Comparison of ENCODE assay signal across 8 mouse cellular contexts in genomic region chr11:58953351-58954169, GRCm38 (mm10). TPM values are rescaled to one million over a fixed set of nuclear protein-coding genes. Genes with fewer than 3 reads are reported as not detected.
DNase-seq lines count a peak whose midpoint lies in the region; ATAC-seq and TF ChIP-seq lines count a peak whose summit lies in the region.

No protein-coding gene starts in this region.

- TF ChIP-seq POLR2A in small intestine, adult 2 months (IDR thresholded peaks at IDR 0.05; ENCODE audit: low read depth, low read length): no peak

- peak; percentile 30 for ATAC-seq in granulocyte monocyte progenitor cell, adult 5-6 weeks (replicated peaks; ENCODE audit: poor library complexity, severe bottlenecking)
- ATAC-seq in liver, embryonic 13.5 days (ENCODE audit: low read depth): peak; percentile 32

- H3K4me2 ChIP-seq in liver, embryonic 13.5 days: peak overlapping the region; percentile 95

- peak; percentile 28 to 37 for DNase-seq in adrenal gland, adult 18-20 months (ENCODE audit: low spot score in 2 of 2)
- DNase-seq in adrenal gland, adult (ENCODE audit: inconsistent age in 2 of 2, low spot score in 1 of 2): no peak
- peak; percentile 40 for DNase-seq in right cerebral cortex, postnatal 25 days
- DNase-seq in right cerebral cortex, adult 2 months (ENCODE audit: low spot score in 2 of 2): no peak
- no peak for DNase-seq in liver, embryonic 13.5 days
- DNase-seq in ovary, postnatal 10 days (ENCODE audit: low spot score): no peak

- no peaks in the 10 kb centered on the region for H3K9me3 ChIP-seq in liver, embryonic 13.5 days (replicated peaks)

- WGBS in liver, embryonic 13.5 days (ENCODE audit: insufficient replicate concordance): under 1% methylated on average over 33 of the region's 33 CpGs
- WGBS in small intestine, adult 2 months: 2% methylated on average over 33 of the region's 33 CpGs

- TF ChIP-seq CTCF in small intestine, adult 2 months (IDR thresholded peaks at IDR 0.05; ENCODE audit: extremely low read depth, insufficient read length, insufficient replicate concordance, low read depth, low read length): no peak

- H3K4me3 ChIP-seq in liver, embryonic 13.5 days (replicated peaks): peak overlapping the region; percentile 93
- peak overlapping the region; percentile 71 for H3K4me3 ChIP-seq in small intestine, adult 2 months (ENCODE audit: low read depth, low read length)

- peaks cover 34% of the 10 kb centered on the region for H3K27me3 ChIP-seq in liver, embryonic 13.5 days
- H3K27me3 ChIP-seq in small intestine, adult 2 months (ENCODE audit: control insufficient read depth, insufficient read depth, low read length): peaks cover 12% of the 10 kb centered on the region

- H3K4me1 ChIP-seq in liver, embryonic 13.5 days (replicated peaks): peaks cover 58% of the 10 kb centered on the region
- H3K4me1 ChIP-seq in small intestine, adult 2 months (ENCODE audit: control insufficient read depth, insufficient read depth, insufficient read length, low read length): peaks cover 9% of the 10 kb centered on the region

- H3K9ac ChIP-seq in liver, embryonic 13.5 days: peak overlapping the region; percentile 91

- H3K27ac ChIP-seq in liver, embryonic 13.5 days: peak overlapping the region; percentile 100
- peak overlapping the region; percentile 67 for H3K27ac ChIP-seq in small intestine, adult 2 months (ENCODE audit: insufficient read depth, low read depth, low read length)

- H3K36me3 ChIP-seq in liver, embryonic 13.5 days: peaks cover 23% of the 10 kb centered on the region
- peaks cover 2% of the 10 kb centered on the region; the same call in 1 of the 2 replicates for H3K36me3 ChIP-seq in small intestine, adult 2 months (ENCODE audit: control insufficient read depth, insufficient read depth, low read length)

RNA-seq across cellular contexts. Expression of gene Hist3h2a, which starts 0.9 kb away (rescaled TPM):
- total RNA-seq in adrenal gland, adult 18-20 months (2021): 10 to 100 TPM; 13.3 to 17.6 TPM
- total RNA-seq in granulocyte monocyte progenitor cell, adult 5-6 weeks (2014; fragmentation: Nextera tagmentation): 9.3 and 14.0 TPM in 2 replicates
- total RNA-seq in granulocyte monocyte progenitor cell, adult 5-6 weeks (2017): 234 and 237 TPM in 2 replicates
- 12.3 and 13.7 TPM in 2 replicates for polyA plus RNA-seq in liver, embryonic 13.5 days (2015; fragmentation: Nextera tagmentation; extraction: Ambion mirVana)
- 5.2 and 12.1 TPM in 2 replicates for polyA plus RNA-seq in small intestine, adult 2 months (2012; rRNA removed)

RNA-seq across cellular contexts. Expression of gene Trim17, which starts 0.9 kb away (rescaled TPM):
- under 1 TPM; 0.06 to 0.10 TPM for total RNA-seq in adrenal gland, adult 18-20 months (2021)
- not detected in 2 replicates for total RNA-seq in granulocyte monocyte progenitor cell, adult 5-6 weeks (2014; fragmentation: Nextera tagmentation)
- total RNA-seq in granulocyte monocyte progenitor cell, adult 5-6 weeks (2017): 0.13 TPM in 1 of 2 replicates, not detected in the other
- polyA plus RNA-seq in liver, embryonic 13.5 days (2015; fragmentation: Nextera tagmentation; extraction: Ambion mirVana): 0.06 and 0.18 TPM in 2 replicates
- polyA plus RNA-seq in small intestine, adult 2 months (2012; rRNA removed): 0.08 TPM in 1 of 2 replicates, not detected in the other

RNA-seq across cellular contexts. Expression of gene Hist3h2ba, which starts 4.8 kb away (rescaled TPM):
- 1 to 10 TPM; 5.8 to 6.0 TPM for total RNA-seq in adrenal gland, adult 18-20 months (2021)
- not detected in 2 replicates for total RNA-seq in granulocyte monocyte progenitor cell, adult 5-6 weeks (2014; fragmentation: Nextera tagmentation)
- total RNA-seq in granulocyte monocyte progenitor cell, adult 5-6 weeks (2017): 1.5 and 2.3 TPM in 2 replicates
- polyA plus RNA-seq in liver, embryonic 13.5 days (2015; fragmentation: Nextera tagmentation; extraction: Ambion mirVana): 5.5 and 6.3 TPM in 2 replicates
- polyA plus RNA-seq in small intestine, adult 2 months (2012; rRNA removed): 1.7 and 3.8 TPM in 2 replicates

RNA-seq across cellular contexts. Expression of gene Rnf187, which starts 14.8 kb away (rescaled TPM):
- total RNA-seq in adrenal gland, adult 18-20 months (2021): 100 to 1,000 TPM; 171 to 177 TPM
- total RNA-seq in granulocyte monocyte progenitor cell, adult 5-6 weeks (2014; fragmentation: Nextera tagmentation): 78.6 and 79.3 TPM in 2 replicates
- total RNA-seq in granulocyte monocyte progenitor cell, adult 5-6 weeks (2017): 60.0 and 82.2 TPM in 2 replicates
- 125 and 130 TPM in 2 replicates for polyA plus RNA-seq in liver, embryonic 13.5 days (2015; fragmentation: Nextera tagmentation; extraction: Ambion mirVana)
- polyA plus RNA-seq in small intestine, adult 2 months (2012; rRNA removed): 87.9 and 160 TPM in 2 replicates

RNA-seq across cellular contexts. Expression of gene Trim11, which starts 24.3 kb away (rescaled TPM):
- 10 to 100 TPM; 22.0 to 27.1 TPM for total RNA-seq in adrenal gland, adult 18-20 months (2021)
- 29.0 and 32.3 TPM in 2 replicates for total RNA-seq in granulocyte monocyte progenitor cell, adult 5-6 weeks (2014; fragmentation: Nextera tagmentation)
- 29.1 and 30.5 TPM in 2 replicates for total RNA-seq in granulocyte monocyte progenitor cell, adult 5-6 weeks (2017)
- polyA plus RNA-seq in liver, embryonic 13.5 days (2015; fragmentation: Nextera tagmentation; extraction: Ambion mirVana): 8.9 and 9.2 TPM in 2 replicates
- polyA plus RNA-seq in small intestine, adult 2 months (2012; rRNA removed): 15.4 and 22.6 TPM in 2 replicates

Comparison
In these comparisons a context has a peak if more than half of its experiments do, and no peak if none do; other contexts are left out.
1. DNase-seq: peak in adrenal gland, adult 18-20 months (2 of 2) and right cerebral cortex, postnatal 25 days (single experiment); none in adrenal gland, adult (0 of 2), right cerebral cortex, adult 2 months (0 of 2), liver, embryonic 13.5 days (single experiment) and ovary, postnatal 10 days (single experiment).